Mouse (Mus musculus) ES-Bruce4 (cell line): Measurements from ENCODE around the gene AI413582. TPM values are rescaled to one million over a fixed set of nuclear protein-coding genes. Genes with fewer than 3 reads are reported as not detected.

Source experiments
- H3K27ac ChIP-seq: 2 replicates; pipeline ENCODE4 v1.5.1; 2012; ENCODE audit warnings: low read length, inconsistent platforms; ENCODE audit not compliant: insufficient read depth
- H3K27me3 ChIP-seq: 2 replicates; pipeline ENCODE4 v1.6.1; 2012; ENCODE audit warnings: mild to moderate bottlenecking, low read length, inconsistent platforms; ENCODE audit not compliant: control insufficient read depth, poor library complexity, insufficient read depth, severe bottlenecking
- H3K36me3 ChIP-seq: 2 replicates; pipeline ENCODE4 v1.6.1; 2012; ENCODE audit warnings: inconsistent platforms, mild to moderate bottlenecking, low read length, moderate library complexity; ENCODE audit not compliant: control insufficient read depth, poor library complexity, insufficient read depth, severe bottlenecking
- H3K4me1 ChIP-seq: one replicate; pipeline ENCODE4 v1.8.1; 2011; ENCODE audit warnings: low read length; ENCODE audit not compliant: control insufficient read depth, insufficient read depth
- H3K4me3 ChIP-seq: 2 replicates; pipeline ENCODE4 v1.5.1; 2011; ENCODE audit warnings: low read depth, mild to moderate bottlenecking, low read length
- H3K9ac ChIP-seq: 2 replicates; pipeline ENCODE4 v1.6.1; 2012; ENCODE audit warnings: low read depth, mild to moderate bottlenecking, inconsistent platforms; ENCODE audit not compliant: poor library complexity, severe bottlenecking
- H3K9me3 ChIP-seq: replicated peaks from 2 replicates; pipeline ENCODE4 v1.6.1; 2012; ENCODE audit warnings: mild to moderate bottlenecking, low read length, inconsistent platforms; ENCODE audit not compliant: control insufficient read depth, poor library complexity, insufficient read depth, severe bottlenecking
- CTCF ChIP-seq: IDR thresholded peaks from one replicate; pipeline ENCODE4 v1.8.1; 2011; ENCODE audit warnings: low read depth, low read length
- EP300 ChIP-seq: IDR thresholded peaks from 2 replicates; pipeline ENCODE4 v1.6.1; 2011; ENCODE audit warnings: low read depth, low read length; ENCODE audit not compliant: insufficient read depth
- POLR2A ChIP-seq: IDR thresholded peaks from one replicate; pipeline ENCODE4 v1.8.1; 2011; ENCODE audit warnings: low read length; ENCODE audit not compliant: insufficient read depth
- polyA plus RNA-seq: library from polyadenylated mRNA; stranded (reverse); fragments of >200 nt; gene quantifications from 2 replicates; pipeline ENCODE4 v1.2.4, GENCODE M21; 2011; ENCODE audit warnings: low read depth; ENCODE audit not compliant: missing spikeins, insufficient read depth, insufficient read length

Gene AI413582
- 14.4 and 16.8 TPM in 2 replicates for polyA plus RNA-seq

DNA sequence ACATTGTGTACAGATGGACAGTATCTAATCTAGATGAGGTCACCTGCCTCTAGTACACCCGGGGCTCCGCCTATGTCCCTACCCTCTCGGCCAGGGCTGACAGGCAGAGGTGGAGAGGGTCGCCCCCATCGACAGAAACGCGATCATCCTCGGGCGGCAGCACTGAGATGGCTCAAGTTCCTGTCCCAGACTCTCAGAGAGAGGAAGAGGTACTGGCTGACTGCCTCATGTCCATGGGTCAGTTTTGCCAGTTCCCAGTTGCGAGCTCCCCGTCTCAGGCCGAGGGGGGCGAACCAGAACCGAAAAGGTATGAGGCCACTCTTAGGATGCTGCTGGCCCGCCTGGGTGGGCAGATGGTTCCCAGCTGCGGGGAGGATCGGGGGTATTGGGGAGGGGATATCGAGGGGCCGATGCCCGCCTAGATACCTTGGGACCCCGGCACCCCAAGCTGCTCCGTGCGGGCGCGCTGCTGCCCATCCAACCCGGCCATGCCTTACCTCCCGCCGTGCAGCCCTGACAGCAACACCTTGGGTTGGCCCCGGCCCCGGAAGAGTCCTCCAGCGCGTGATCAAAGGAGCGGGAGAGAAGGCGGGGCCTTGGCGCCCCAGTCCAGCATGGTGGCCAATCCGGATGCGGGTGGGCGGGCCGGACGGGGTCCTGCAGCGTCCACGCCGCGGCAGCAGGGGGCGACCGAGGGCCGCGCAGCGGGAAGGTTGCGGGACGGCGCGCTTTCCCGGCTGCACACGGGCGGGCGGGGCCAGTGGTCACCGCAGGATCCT is at the start of gene AI413582:
AI413582 (minus strand) TSS at position 594 of the 779 bp plus-strand sequence.
- Histone ChIP-seq H3K9ac (peak within 1 kb of the TSS; percentile 56), H3K27ac (peak within 1 kb of the TSS; percentile 19)

GRCm38 (mm10) chr17:27613016-27613415 is 47.5 kb upstream of the AI413582 start:
- TF ChIP-seq POLR2A (no peak), CTCF (no peak), EP300 (no peak)
- Histone ChIP-seq H3K9me3 (no peaks in the 10 kb centered on the region), H3K27ac (no peak overlapping the region), H3K4me3 (no peak overlapping the region), H3K36me3 (no peaks in the 10 kb centered on the region), H3K9ac (no peak overlapping the region), H3K4me1 (no peaks in the 10 kb centered on the region), H3K27me3 (no peaks in the 10 kb centered on the region)

More for the DNA sequence above, at the start of gene AI413582:
- H3K36me3 ChIP-seq = peaks cover 17% of the 10 kb centered on the region
- no peaks in the 10 kb centered on the region for H3K4me1 ChIP-seq
- H3K27me3 ChIP-seq = no peaks in the 10 kb centered on the region
- H3K9me3 ChIP-seq = no peaks in the 10 kb centered on the region
- TF ChIP-seq CTCF = peak; percentile 70
- TF ChIP-seq EP300 = no peak; the same call in 1 of the 2 replicates
- TF ChIP-seq POLR2A = no peak
- H3K4me3 ChIP-seq = peak within 1 kb of the TSS; percentile 78

DNA sequence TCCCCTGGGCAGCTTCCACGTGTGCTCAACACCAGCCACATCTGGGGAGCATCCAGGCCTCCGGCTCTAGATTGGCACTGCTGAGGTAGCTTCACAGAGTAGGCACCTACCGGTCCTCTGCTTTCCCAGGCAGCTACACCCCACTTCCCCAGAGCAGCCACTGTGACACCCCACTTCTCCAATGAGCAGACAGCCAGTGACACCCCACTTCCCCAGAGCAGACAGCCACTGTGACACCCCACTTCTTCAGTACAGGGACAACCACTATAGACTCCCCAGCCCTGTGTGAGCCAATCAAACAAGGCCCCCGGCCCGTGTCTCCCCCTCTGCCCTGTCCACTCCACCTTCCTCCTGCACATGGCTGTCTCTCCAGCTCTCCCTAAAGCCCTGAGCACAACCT is 46.4 kb upstream of the AI413582 start:
- no peaks in the 10 kb centered on the region for H3K9me3 ChIP-seq
- no peaks in the 10 kb centered on the region for H3K36me3 ChIP-seq
- no peak overlapping the region for H3K27ac ChIP-seq
- TF ChIP-seq EP300 = no peak
- no peak for TF ChIP-seq POLR2A
- TF ChIP-seq CTCF = no peak
- no peaks in the 10 kb centered on the region for H3K27me3 ChIP-seq
- no peak overlapping the region for H3K9ac ChIP-seq
- H3K4me3 ChIP-seq = no peak overlapping the region
- no peaks in the 10 kb centered on the region for H3K4me1 ChIP-seq

GRCm38 (mm10) chr17:27611519-27611884 is 45.9 kb upstream of the AI413582 start:
- H3K36me3 ChIP-seq = no peaks in the 10 kb centered on the region
- no peaks in the 10 kb centered on the region for H3K9me3 ChIP-seq
- no peak overlapping the region for H3K9ac ChIP-seq
- H3K27ac ChIP-seq = no peak overlapping the region
- no peak for TF ChIP-seq CTCF
- no peak for TF ChIP-seq EP300
- TF ChIP-seq POLR2A = no peak
- H3K4me3 ChIP-seq = no peak overlapping the region
- no peaks in the 10 kb centered on the region for H3K27me3 ChIP-seq
- no peaks in the 10 kb centered on the region for H3K4me1 ChIP-seq

DNA sequence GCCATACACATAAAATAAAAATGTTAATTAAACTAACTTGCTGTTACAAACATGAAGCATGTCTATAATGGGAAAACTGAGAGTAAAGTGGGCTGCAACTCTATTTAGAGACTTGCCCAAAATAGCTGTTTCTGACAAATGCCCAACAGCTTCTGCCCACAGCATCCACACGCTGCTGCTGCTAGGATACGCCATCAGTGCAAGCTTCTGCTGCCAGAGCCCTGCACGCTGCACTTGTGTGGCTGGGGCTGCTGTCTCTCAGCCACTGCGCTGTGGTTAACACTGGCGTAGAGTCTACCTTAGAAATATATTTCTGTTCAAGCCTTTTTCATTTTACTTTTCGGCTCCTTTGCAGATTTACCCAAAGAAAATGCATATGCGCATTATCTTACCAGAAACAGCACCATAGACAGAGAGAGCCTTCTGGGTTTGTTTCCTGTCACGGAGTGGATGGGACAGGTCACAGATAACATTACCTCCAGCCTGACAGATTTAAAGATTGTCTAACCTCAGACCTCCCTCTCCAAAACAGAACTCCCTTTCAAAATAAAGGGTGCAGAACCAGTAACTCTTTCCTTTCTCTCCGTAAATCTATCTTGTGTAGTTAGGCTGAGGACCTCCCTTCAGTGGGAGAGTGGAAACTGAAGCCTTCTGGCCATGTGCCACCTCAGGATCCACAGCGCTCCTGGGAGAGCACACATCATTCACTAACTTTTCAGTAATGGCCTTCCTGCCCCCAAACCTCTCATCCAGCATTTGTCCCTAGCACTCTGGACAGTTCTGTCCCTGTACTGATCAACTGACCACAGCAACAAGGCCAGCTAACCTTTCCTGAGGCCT is 45.3 kb upstream of the AI413582 start:
- TF ChIP-seq POLR2A (no peak), EP300 (no peak), CTCF (no peak)
- Histone ChIP-seq H3K36me3 (no peaks in the 10 kb centered on the region), H3K9ac (no peak overlapping the region), H3K4me3 (no peak overlapping the region), H3K4me1 (no peaks in the 10 kb centered on the region), H3K9me3 (no peaks in the 10 kb centered on the region), H3K27ac (no peak overlapping the region), H3K27me3 (no peaks in the 10 kb centered on the region)

DNA sequence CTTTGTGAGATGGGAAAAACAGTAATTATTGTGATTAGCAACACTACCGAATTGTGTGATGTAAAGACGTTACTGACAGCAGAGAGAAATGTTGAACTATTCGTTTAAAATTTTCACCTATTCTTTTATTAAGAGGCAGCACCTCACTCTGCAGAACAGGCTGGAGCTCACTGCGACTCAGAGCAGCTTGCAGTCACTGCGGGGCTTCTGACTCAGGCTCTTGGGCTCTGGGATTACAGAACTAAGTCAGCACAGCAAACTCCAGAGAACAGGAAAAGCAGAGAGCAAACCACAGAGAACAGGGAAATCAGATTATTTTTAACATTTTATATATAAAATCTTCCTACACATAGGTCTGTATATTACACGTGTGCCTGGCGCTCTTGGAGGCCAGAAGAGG is 44.0 kb upstream of the AI413582 start:
- TF ChIP-seq CTCF (no peak), EP300 (no peak), POLR2A (no peak)
- no peaks in the 10 kb centered on the region for H3K27me3 ChIP-seq
- H3K9ac ChIP-seq = no peak overlapping the region
- H3K4me1 ChIP-seq = no peaks in the 10 kb centered on the region
- H3K27ac ChIP-seq = no peak overlapping the region
- no peak overlapping the region for H3K4me3 ChIP-seq
- no peaks in the 10 kb centered on the region for H3K36me3 ChIP-seq
- no peaks in the 10 kb centered on the region for H3K9me3 ChIP-seq
